Mouse (Mus musculus): ENCODE measurements around the gene Aoc3.

DNA sequence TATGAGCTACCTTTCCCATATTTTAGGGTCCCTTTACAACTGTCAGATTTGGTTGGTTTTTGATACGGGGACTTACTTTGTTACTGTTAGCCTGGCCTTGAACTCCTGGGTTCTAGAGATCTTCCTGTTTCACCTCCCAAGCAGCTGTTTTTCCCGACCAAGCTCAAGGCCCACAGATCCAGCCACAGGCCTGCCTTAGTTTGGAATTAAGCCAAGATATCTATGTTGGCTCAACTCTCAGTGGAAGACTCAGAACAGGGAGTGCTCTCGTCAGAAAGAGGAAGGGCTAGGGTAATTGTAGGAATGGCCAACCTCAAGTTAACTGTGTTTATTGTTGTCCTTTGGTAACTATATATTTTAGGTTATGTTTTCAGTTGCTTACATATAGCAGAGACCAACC lies 18.3 kb upstream of the Aoc3 start:
- TF ChIP-seq ZNF384 (IDR thresholded peaks at IDR 0.05; ENCODE audit: low read depth, low read length) (no peak), CTCF (IDR thresholded peaks at IDR 0.05 in 2 of 3, conservative IDR thresholded peaks at IDR 0.05 in 1 of 3; ENCODE audit: control insufficient read depth in 1 of 3, insufficient read depth in 1 of 3, low read depth in 2 of 3, low read length in 3 of 3, poor library complexity in 1 of 3, severe bottlenecking in 1 of 3) (no peak), MAFK (IDR thresholded peaks at IDR 0.05; ENCODE audit: borderline replicate concordance, low read depth, low read length) (no peak), EP300 (IDR thresholded peaks at IDR 0.05; ENCODE audit: low read depth in 1 of 2, low read length in 2 of 2) (peak in 1 of 2 experiments; percentile 46; a peak in 1 of 4 replicates), ZC3H11A (IDR thresholded peaks at IDR 0.05; ENCODE audit: low read depth, low read length) (no peak), POLR2A (IDR thresholded peaks at IDR 0.05; ENCODE audit: control insufficient read depth in 1 of 2, insufficient read depth in 1 of 2, low read depth in 1 of 2, low read length in 2 of 2, poor library complexity in 1 of 2) (no peak), CHD1 (IDR thresholded peaks at IDR 0.05; ENCODE audit: low read depth, low read length) (no peak), ZKSCAN1 (IDR thresholded peaks at IDR 0.05; ENCODE audit: low read depth, low read length) (no peak), NELFE (IDR thresholded peaks at IDR 0.05; ENCODE audit: low read depth, low read length) (no peak), E2F4 (IDR thresholded peaks at IDR 0.05; ENCODE audit: borderline replicate concordance, low read depth, low read length) (no peak), KAT2A (conservative IDR thresholded peaks at IDR 0.05; ENCODE audit: low read depth, low read length) (no peak)

Measured in MEL (cell line).